Comparison of ENCODE assay signal across 16 mouse cellular contexts in the genomic region with DNA sequence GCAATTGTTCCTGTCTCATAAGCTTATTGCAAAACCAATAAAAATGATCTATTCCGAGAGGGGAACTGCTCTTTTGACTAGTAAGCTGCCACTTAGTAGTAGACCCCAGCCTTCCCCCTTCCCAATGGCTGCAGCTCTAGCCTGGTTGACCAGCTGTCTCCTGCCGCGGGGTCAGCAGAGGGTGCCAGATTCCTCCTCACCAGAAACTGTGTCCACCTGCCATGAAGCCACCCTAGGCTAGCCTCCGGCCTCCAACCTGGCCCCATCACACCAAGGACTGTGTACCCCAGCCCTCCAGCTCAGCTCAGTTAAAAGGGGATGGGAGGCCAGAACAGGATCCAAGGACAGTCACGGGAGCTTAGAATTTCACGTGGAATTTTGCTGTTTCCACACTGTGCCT.
"Had no signal": no experiment of that assay in that cellular context is flagged by ENCODE, and none has a peak within 500 bp of the region (broad histone marks: within the 10 kb centered on the region; RNA-seq: fewer than 3 reads in every experiment).

No protein-coding gene starts in this region.

- H3K9ac ChIP-seq: liver, embryonic 14.5 days; lung, embryonic 14.5 days; midbrain, embryonic 12.5 days; neural tube, embryonic 12.5 days; stomach, embryonic 15.5 days had no signal

- DNase-seq: lung, adult 18-20 months; lung, embryonic 14.5 days; lung, postnatal 10 days; lung, postnatal 4 days; midbrain, embryonic 14.5 days; right cerebral cortex, postnatal 14 days; thymus, adult 2 months; thymus, postnatal 25 days; thymus, postnatal 4 days had no signal

- H3K4me2 ChIP-seq: lung, embryonic 14.5 days; midbrain, embryonic 12.5 days; neural tube, embryonic 12.5 days; stomach, embryonic 15.5 days had no signal

- H3K27ac ChIP-seq: liver, embryonic 14.5 days; midbrain, embryonic 10.5 days; midbrain, embryonic 12.5 days; neural tube, embryonic 12.5 days; stomach, embryonic 15.5 days; stomach, postnatal 0 days had no signal

- ATAC-seq: midbrain, embryonic 16.5 days had no signal

- H3K9me3 ChIP-seq: midbrain, embryonic 10.5 days; midbrain, embryonic 12.5 days; neural tube, embryonic 12.5 days; stomach, embryonic 15.5 days had no signal

- H3K36me3 ChIP-seq: midbrain, embryonic 10.5 days; midbrain, embryonic 12.5 days; neural tube, embryonic 12.5 days; stomach, embryonic 15.5 days had no signal

- H3K4me3 ChIP-seq: midbrain, embryonic 10.5 days; midbrain, embryonic 12.5 days; neural tube, embryonic 12.5 days; stomach, embryonic 15.5 days had no signal
